Mouse (Mus musculus) embryonic facial prominence, embryonic 13.5 days (tissue): ENCODE data around the gene Specc1. TPM values are rescaled to one million over a fixed set of nuclear protein-coding genes. Genes with fewer than 3 reads are reported as not detected.
A peak's percentile ranks its signal among the peaks of the same experiment; 100 is the strongest.

Source experiments
- ATAC-seq: fragments of 200-750 bp; cut with Nextera tagmentation; 2 replicates; pipeline ENCODE4 v1.8.0; 2017; ENCODE audit warnings: low read depth; ENCODE audit not compliant: insufficient number of reproducible peaks, insufficient read depth, low FRiP score, low TSS enrichment
- H3K27ac ChIP-seq: fragments of 300-500 bp; sonication (generic); 2 replicates; pipeline ENCODE4 v1.5.1; 2015; ENCODE audit warnings: moderate library complexity, mild to moderate bottlenecking, inconsistent platforms
- H3K27me3 ChIP-seq: fragments of 300-500 bp; sonication (generic); 2 replicates; pipeline ENCODE4 v1.6.1; 2015; ENCODE audit warnings: mild to moderate bottlenecking, inconsistent platforms
- H3K36me3 ChIP-seq: fragments of 300-500 bp; sonication (generic); 2 replicates; pipeline ENCODE4 v1.6.1; 2015; ENCODE audit warnings: mild to moderate bottlenecking, inconsistent platforms
- H3K4me1 ChIP-seq: fragments of 300-500 bp; sonication (generic); 2 replicates; pipeline ENCODE4 v1.6.1; 2015; ENCODE audit warnings: inconsistent platforms
- H3K4me2 ChIP-seq: fragments of 300-500 bp; sonication (generic); 2 replicates; pipeline ENCODE4 v1.6.1; 2015; ENCODE audit warnings: moderate library complexity, mild to moderate bottlenecking, inconsistent platforms
- H3K4me3 ChIP-seq: fragments of 300-500 bp; sonication (generic); 2 replicates; pipeline ENCODE4 v1.5.1; 2015; ENCODE audit warnings: mild to moderate bottlenecking, inconsistent platforms
- H3K9ac ChIP-seq: fragments of 300-500 bp; sonication (generic); 2 replicates; pipeline ENCODE4 v1.6.1; 2015; ENCODE audit warnings: mild to moderate bottlenecking, inconsistent platforms
- H3K9me3 ChIP-seq: fragments of 300-500 bp; sonication (generic); 2 replicates; pipeline ENCODE4 v1.6.1; 2016; ENCODE audit warnings: inconsistent platforms
- WGBS: fragments of 180-500 bp; shearing (Covaris S2); methylation state at CpG from one replicate; pipeline ENCODE4 v1.1.7; 2015; ENCODE audit warnings: mixed read lengths; 5-methylcytosine and 5-hydroxymethylcytosine counted together
- polyA plus RNA-seq: library from polyadenylated mRNA; unstranded; fragments of >200 nt; fragmentation: Nextera tagmentation; extraction: Ambion mirVana; gene quantifications from 2 replicates; pipeline ENCODE4 v1.2.1, GENCODE M21; 2015

The Specc1 gene
- polyA plus RNA-seq, 1 experiment from 2014 or later = 14.1 TPM

GRCm38 (mm10) chr11:62001977-62002376 is 45.4 kb downstream of the Specc1 start:
- peaks cover 42% of the 10 kb centered on the region for H3K4me1 ChIP-seq
- H3K27me3 ChIP-seq = no peaks in the 10 kb centered on the region; the same call in 1 of the 2 replicates
- H3K36me3 ChIP-seq = no peaks in the 10 kb centered on the region
- no peak overlapping the region for H3K4me3 ChIP-seq
- no peak for ATAC-seq
- 74% methylated on average over 4 of the region's 4 CpGs for WGBS
- H3K27ac ChIP-seq = no peak overlapping the region
- no peak overlapping the region for H3K9ac ChIP-seq
- H3K9me3 ChIP-seq = no peaks in the 10 kb centered on the region
- no peak overlapping the region for H3K4me2 ChIP-seq

GRCm38 (mm10) chr11:62004881-62005240 is 48.3 kb downstream of the Specc1 start:
- Histone ChIP-seq H3K9ac (no peak overlapping the region), H3K36me3 (no peaks in the 10 kb centered on the region), H3K27ac (peak overlapping the region; percentile 87), H3K4me1 (peaks cover 37% of the 10 kb centered on the region), H3K4me2 (peak overlapping the region; percentile 42; the same call in 1 of the 2 replicates), H3K9me3 (no peaks in the 10 kb centered on the region), H3K27me3 (no peaks in the 10 kb centered on the region; the same call in 1 of the 2 replicates), H3K4me3 (no peak overlapping the region)
- 46% methylated on average over 6 of the region's 6 CpGs for WGBS
- no peak for ATAC-seq

- H3K36me3 ChIP-seq = no peaks in the 10 kb centered on the region
- H3K27ac ChIP-seq = peak overlapping the region; percentile 87
- H3K9me3 ChIP-seq = no peaks in the 10 kb centered on the region
- WGBS = 24% methylated on average over 14 of the region's 14 CpGs
- 0 out of 2 replicates have a peak overlapping the region, but pooled peaks have one; percentile 9 for H3K4me3 ChIP-seq
- no peak for ATAC-seq
- peak overlapping the region; percentile 42 for H3K4me2 ChIP-seq
- H3K4me1 ChIP-seq = peaks cover 37% of the 10 kb centered on the region
- H3K27me3 ChIP-seq = no peaks in the 10 kb centered on the region; the same call in 1 of the 2 replicates
- H3K9ac ChIP-seq = peak overlapping the region; percentile 52
Observed at GRCm38 (mm10) chr11:62005241-62005910, 48.8 kb downstream of the Specc1 start.

GRCm38 (mm10) chr11:62005911-62006260 is 49.3 kb downstream of the Specc1 start:
- peak overlapping the region; percentile 52; the same call in 1 of the 2 replicates for H3K9ac ChIP-seq
- H3K4me1 ChIP-seq = peaks cover 37% of the 10 kb centered on the region
- peak overlapping the region; percentile 42 for H3K4me2 ChIP-seq
- H3K9me3 ChIP-seq = no peaks in the 10 kb centered on the region
- 51% methylated on average over 5 of the region's 5 CpGs for WGBS
- H3K36me3 ChIP-seq = no peaks in the 10 kb centered on the region
- no peak overlapping the region for H3K4me3 ChIP-seq
- no peaks in the 10 kb centered on the region; the same call in 1 of the 2 replicates for H3K27me3 ChIP-seq
- H3K27ac ChIP-seq = peak overlapping the region; percentile 87
- ATAC-seq = no peak

- H3K4me1 ChIP-seq = peaks cover 37% of the 10 kb centered on the region
- ATAC-seq = no peak
- no peaks in the 10 kb centered on the region for H3K36me3 ChIP-seq
- peak overlapping the region; percentile 42; the same call in 1 of the 2 replicates for H3K4me2 ChIP-seq
- no peaks in the 10 kb centered on the region; the same call in 1 of the 2 replicates for H3K27me3 ChIP-seq
- 48% methylated on average over 5 of the region's 5 CpGs for WGBS
- H3K9me3 ChIP-seq = no peaks in the 10 kb centered on the region
- H3K27ac ChIP-seq = no peak overlapping the region; the same call in 1 of the 2 replicates
- H3K9ac ChIP-seq = no peak overlapping the region
- H3K4me3 ChIP-seq = no peak overlapping the region
Observed at GRCm38 (mm10) chr11:62006680-62007079, 50.1 kb downstream of the Specc1 start.

- H3K9ac ChIP-seq = no peak overlapping the region
- H3K9me3 ChIP-seq = no peaks in the 10 kb centered on the region
- no peak for ATAC-seq
- 54% methylated on average over 9 of the region's 9 CpGs for WGBS
- H3K36me3 ChIP-seq = no peaks in the 10 kb centered on the region
- H3K4me3 ChIP-seq = no peak overlapping the region
- H3K27ac ChIP-seq = no peak overlapping the region
- H3K27me3 ChIP-seq = no peaks in the 10 kb centered on the region; the same call in 1 of the 2 replicates
- peaks cover 37% of the 10 kb centered on the region for H3K4me1 ChIP-seq
- no peak overlapping the region for H3K4me2 ChIP-seq
Observed at GRCm38 (mm10) chr11:62007984-62008383, 51.4 kb downstream of the Specc1 start.

GRCm38 (mm10) chr11:62010625-62011231 is 54.2 kb downstream of the Specc1 start:
- Histone ChIP-seq H3K4me2 (no peak overlapping the region), H3K36me3 (no peaks in the 10 kb centered on the region), H3K4me3 (no peak overlapping the region), H3K4me1 (peaks cover 17% of the 10 kb centered on the region), H3K9ac (no peak overlapping the region), H3K27me3 (0 out of 2 replicates have a peak, but pooled peaks cover 4% of the 10 kb centered on the region), H3K9me3 (no peaks in the 10 kb centered on the region), H3K27ac (no peak overlapping the region)
- 73% methylated on average over 16 of the region's 16 CpGs for WGBS
- no peak for ATAC-seq

- Histone ChIP-seq H3K9ac (no peak overlapping the region), H3K36me3 (no peaks in the 10 kb centered on the region), H3K4me3 (no peak overlapping the region), H3K9me3 (no peaks in the 10 kb centered on the region), H3K4me2 (no peak overlapping the region), H3K27ac (no peak overlapping the region), H3K4me1 (0 out of 2 replicates have a peak, but pooled peaks cover 5% of the 10 kb centered on the region), H3K27me3 (peaks cover 11% of the 10 kb centered on the region; the same call in 1 of the 2 replicates)
- ATAC-seq = no peak
- 89% methylated on average over 6 of the region's 6 CpGs for WGBS
Observed at GRCm38 (mm10) chr11:62012039-62012438, 55.5 kb downstream of the Specc1 start.

GRCm38 (mm10) chr11:62013449-62013848 is 56.9 kb downstream of the Specc1 start:
- Histone ChIP-seq H3K27ac (no peak overlapping the region), H3K4me3 (no peak overlapping the region), H3K9ac (no peak overlapping the region), H3K4me1 (0 out of 2 replicates have a peak, but pooled peaks cover 5% of the 10 kb centered on the region), H3K4me2 (no peak overlapping the region), H3K27me3 (peaks cover 11% of the 10 kb centered on the region; the same call in 1 of the 2 replicates), H3K9me3 (no peaks in the 10 kb centered on the region), H3K36me3 (no peaks in the 10 kb centered on the region)
- ATAC-seq = no peak
- 74% methylated on average over 3 of the region's 3 CpGs for WGBS

- H3K36me3 ChIP-seq = no peaks in the 10 kb centered on the region
- H3K4me1 ChIP-seq = 0 out of 2 replicates have a peak, but pooled peaks cover 5% of the 10 kb centered on the region
- no peaks in the 10 kb centered on the region for H3K9me3 ChIP-seq
- WGBS = 32% methylated on average over 13 of the region's 13 CpGs
- no peak overlapping the region for H3K4me3 ChIP-seq
- no peak overlapping the region for H3K4me2 ChIP-seq
- no peak overlapping the region for H3K27ac ChIP-seq
- no peak overlapping the region for H3K9ac ChIP-seq
- ATAC-seq = no peak
- peaks cover 11% of the 10 kb centered on the region; the same call in 1 of the 2 replicates for H3K27me3 ChIP-seq
Observed at GRCm38 (mm10) chr11:62015071-62015654, 58.6 kb downstream of the Specc1 start.

GRCm38 (mm10) chr11:62016985-62017384 is 60.4 kb downstream of the Specc1 start:
- no peak for ATAC-seq
- H3K27ac ChIP-seq = no peak overlapping the region
- H3K9me3 ChIP-seq = no peaks in the 10 kb centered on the region
- no peak overlapping the region for H3K4me3 ChIP-seq
- peaks cover 11% of the 10 kb centered on the region; the same call in 1 of the 2 replicates for H3K27me3 ChIP-seq
- no peak overlapping the region for H3K4me2 ChIP-seq
- H3K9ac ChIP-seq = no peak overlapping the region
- WGBS = 79% methylated on average over 2 of the region's 2 CpGs
- H3K36me3 ChIP-seq = no peaks in the 10 kb centered on the region
- H3K4me1 ChIP-seq = 0 out of 2 replicates have a peak, but pooled peaks cover 5% of the 10 kb centered on the region
